Mouse (Mus musculus): ENCODE results near the gene Rbpj. TPM values are rescaled to one million over a fixed set of nuclear protein-coding genes. Genes with fewer than 3 reads are reported as not detected.

The Rbpj gene
- polyA plus RNA-seq, 1 experiment, result 16.0 TPM

DNA sequence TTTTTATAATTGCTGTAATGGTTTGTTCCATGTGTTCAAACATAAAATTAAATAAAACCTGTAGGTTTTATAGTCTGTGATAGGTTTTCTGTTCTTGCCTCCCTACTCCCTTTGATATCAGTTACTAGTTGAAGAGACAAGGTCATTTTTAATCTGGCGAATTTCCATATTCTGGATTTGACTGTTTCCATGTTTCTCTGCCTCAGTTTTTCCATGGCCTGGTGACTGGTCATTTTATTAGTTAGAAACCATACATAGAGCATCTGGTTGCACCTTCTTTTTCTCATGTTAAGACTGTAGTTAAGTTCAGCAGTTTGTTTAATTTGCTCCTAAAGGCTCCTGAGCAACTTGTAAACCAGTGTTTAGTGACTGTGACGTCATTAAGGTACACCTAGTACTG, 181.4 kb downstream of the Rbpj start:
- Histone ChIP-seq H3K27me3 (ENCODE audit: control insufficient read depth, insufficient read depth, insufficient read length) (no peaks in the 10 kb centered on the region), H3K4me3 (no peak overlapping the region), H3K36me3 (ENCODE audit: control insufficient read depth, insufficient read depth) (peaks cover 68% of the 10 kb centered on the region), H3K79me2 (ENCODE audit: control insufficient read depth, insufficient read depth) (peaks cover 8% of the 10 kb centered on the region), H3ac (ENCODE audit: control insufficient read depth, insufficient read length) (no peak overlapping the region), H3K4me2 (ENCODE audit: low read depth) (no peak overlapping the region)
- TF ChIP-seq POLR2AphosphoS2 (IDR thresholded peaks at IDR 0.05; ENCODE audit: insufficient read length, low read depth) (no peak), MAX (IDR thresholded peaks at IDR 0.05; ENCODE audit: low read depth) (no peak), TCF3 (IDR thresholded peaks at IDR 0.05; ENCODE audit: insufficient read length, low read depth) (no peak)

DNA sequence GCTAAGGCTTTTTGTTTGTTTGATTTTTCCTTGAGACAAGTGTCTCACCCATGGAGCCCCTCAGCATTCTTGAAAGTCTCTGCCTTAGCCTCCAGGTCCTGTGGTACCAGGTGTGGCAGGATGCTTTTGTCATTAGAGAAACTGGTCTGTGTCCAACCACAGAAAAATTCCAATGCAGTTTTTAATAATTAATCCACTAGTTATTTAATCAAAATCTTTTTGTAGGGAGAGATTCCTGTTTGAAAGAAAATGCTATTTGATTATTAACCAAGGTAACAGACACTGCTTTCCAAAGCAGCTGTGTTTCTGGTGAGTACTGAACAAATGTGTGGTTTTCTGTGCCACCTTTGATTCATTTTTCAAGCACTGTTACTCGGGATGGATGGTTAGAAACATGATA, 190.6 kb downstream of the Rbpj start:
- Histone ChIP-seq H3K79me2 (ENCODE audit: control insufficient read depth, insufficient read depth) (no peaks in the 10 kb centered on the region), H3K27me3 (ENCODE audit: control insufficient read depth, insufficient read depth, insufficient read length) (no peaks in the 10 kb centered on the region), H3K4me2 (ENCODE audit: low read depth) (no peak overlapping the region), H3K4me3 (no peak overlapping the region), H3K36me3 (ENCODE audit: control insufficient read depth, insufficient read depth) (peaks cover 42% of the 10 kb centered on the region), H3ac (ENCODE audit: control insufficient read depth, insufficient read length) (no peak overlapping the region)
- no peak for TF ChIP-seq POLR2AphosphoS2 (IDR thresholded peaks at IDR 0.05; ENCODE audit: insufficient read length, low read depth)
- no peak for TF ChIP-seq MYOD1 (IDR thresholded peaks at IDR 0.05; ENCODE audit: control insufficient read depth in 1 of 3, insufficient read length in 2 of 3, low read depth in 2 of 3)
- TF ChIP-seq E2F4 (IDR thresholded peaks at IDR 0.05; ENCODE audit: insufficient read depth), result no peak
- no peak for TF ChIP-seq TCF3 (IDR thresholded peaks at IDR 0.05; ENCODE audit: insufficient read length, low read depth)
- TF ChIP-seq USF1 (IDR thresholded peaks at IDR 0.05; ENCODE audit: low read depth), result no peak
- no peak for TF ChIP-seq MYOG (IDR thresholded peaks at IDR 0.05; ENCODE audit: control insufficient read depth in 1 of 3, insufficient read depth in 1 of 3, insufficient read length in 2 of 3, low read depth in 2 of 3)
- TF ChIP-seq REST (IDR thresholded peaks at IDR 0.05; ENCODE audit: insufficient read depth, insufficient read length), result no peak
- TF ChIP-seq TCF12 (IDR thresholded peaks at IDR 0.05; ENCODE audit: insufficient read depth, poor library complexity, severe bottlenecking), result no peak
- TF ChIP-seq CEBPB (IDR thresholded peaks at IDR 0.05; ENCODE audit: insufficient read depth, poor library complexity, severe bottlenecking), result no peak
- TF ChIP-seq SRF (IDR thresholded peaks at IDR 0.05; ENCODE audit: control insufficient read depth, insufficient read length, low read depth), result no peak
- TF ChIP-seq POLR2A (IDR thresholded peaks at IDR 0.05; ENCODE audit: insufficient read length, low read depth), result no peak
- TF ChIP-seq MAX (IDR thresholded peaks at IDR 0.05; ENCODE audit: low read depth), result no peak

DNA sequence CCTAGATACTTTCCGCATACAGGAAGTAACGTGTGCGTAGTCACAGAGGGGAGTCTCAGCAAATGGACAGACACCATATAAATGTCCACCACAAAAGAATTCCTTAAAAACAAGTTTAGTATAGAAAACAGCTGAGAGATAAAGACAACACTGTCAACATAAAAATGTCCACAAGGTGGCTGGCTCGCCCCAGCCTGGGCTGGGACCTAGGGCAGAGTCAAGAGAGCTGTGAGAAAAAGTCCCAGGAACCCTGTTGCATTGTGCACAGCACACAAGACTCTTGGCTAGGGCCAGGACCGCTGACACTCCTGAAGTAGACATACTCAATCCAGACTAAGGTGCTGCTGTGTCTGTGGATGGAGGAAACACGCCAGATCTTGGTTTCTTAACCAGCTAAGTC, 192.0 kb downstream of the Rbpj start:
- H3K4me3 ChIP-seq, result no peak overlapping the region
- no peak for TF ChIP-seq REST (IDR thresholded peaks at IDR 0.05; ENCODE audit: insufficient read depth, insufficient read length)
- no peak for TF ChIP-seq TCF3 (IDR thresholded peaks at IDR 0.05; ENCODE audit: insufficient read length, low read depth)
- no peak for TF ChIP-seq POLR2AphosphoS2 (IDR thresholded peaks at IDR 0.05; ENCODE audit: insufficient read length, low read depth)
- no peak for TF ChIP-seq CEBPB (IDR thresholded peaks at IDR 0.05; ENCODE audit: insufficient read depth, poor library complexity, severe bottlenecking)
- TF ChIP-seq E2F4 (IDR thresholded peaks at IDR 0.05; ENCODE audit: insufficient read depth), result no peak
- no peak for TF ChIP-seq MYOG (IDR thresholded peaks at IDR 0.05; ENCODE audit: control insufficient read depth in 1 of 3, insufficient read depth in 1 of 3, insufficient read length in 2 of 3, low read depth in 2 of 3)
- TF ChIP-seq MAX (IDR thresholded peaks at IDR 0.05; ENCODE audit: low read depth), result no peak
- no peak for TF ChIP-seq TCF12 (IDR thresholded peaks at IDR 0.05; ENCODE audit: insufficient read depth, poor library complexity, severe bottlenecking)

DNA sequence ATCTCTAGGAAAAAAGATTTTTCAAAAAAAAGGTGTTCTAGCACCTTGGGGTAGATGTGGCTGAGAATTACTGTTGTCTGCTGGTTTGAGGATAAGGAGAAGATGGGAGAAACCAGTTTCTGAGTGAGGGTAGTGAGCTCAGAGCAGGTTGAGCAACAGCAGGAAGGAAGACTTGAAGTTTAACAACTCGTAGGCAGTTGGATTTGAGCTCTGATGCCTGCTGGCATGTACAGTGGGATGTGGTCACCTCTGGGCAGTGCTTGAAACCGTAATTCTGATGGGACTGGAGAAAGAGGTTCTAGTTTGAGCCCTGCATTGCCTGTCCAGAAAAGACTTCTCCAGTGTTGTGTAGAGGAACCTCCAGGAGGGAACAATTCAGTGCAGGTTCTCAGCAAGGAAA, 195.6 kb downstream of the Rbpj start:
- TF ChIP-seq CEBPB (IDR thresholded peaks at IDR 0.05; ENCODE audit: insufficient read depth, poor library complexity, severe bottlenecking), result no peak
- TF ChIP-seq POLR2AphosphoS2 (IDR thresholded peaks at IDR 0.05; ENCODE audit: insufficient read length, low read depth), result peak; percentile 87
- no peak for TF ChIP-seq MYOG (IDR thresholded peaks at IDR 0.05; ENCODE audit: control insufficient read depth in 1 of 3, insufficient read depth in 1 of 3, insufficient read length in 2 of 3, low read depth in 2 of 3)
- Histone ChIP-seq H3K4me3 (no peak overlapping the region), H3ac (ENCODE audit: control insufficient read depth, insufficient read length) (no peak overlapping the region), H3K4me2 (ENCODE audit: low read depth) (no peak overlapping the region), H3K36me3 (ENCODE audit: control insufficient read depth, insufficient read depth) (peaks cover 29% of the 10 kb centered on the region), H3K27me3 (ENCODE audit: control insufficient read depth, insufficient read depth, insufficient read length) (no peaks in the 10 kb centered on the region), H3K79me2 (ENCODE audit: control insufficient read depth, insufficient read depth) (no peaks in the 10 kb centered on the region)

More for the DNA sequence above, 192.0 kb downstream of the Rbpj start:
- Histone ChIP-seq H3K4me2 (ENCODE audit: low read depth) (no peak overlapping the region), H3K36me3 (ENCODE audit: control insufficient read depth, insufficient read depth) (peaks cover 37% of the 10 kb centered on the region), H3K27me3 (ENCODE audit: control insufficient read depth, insufficient read depth, insufficient read length) (no peaks in the 10 kb centered on the region), H3K79me2 (ENCODE audit: control insufficient read depth, insufficient read depth) (no peaks in the 10 kb centered on the region), H3ac (ENCODE audit: control insufficient read depth, insufficient read length) (no peak overlapping the region)

DNA sequence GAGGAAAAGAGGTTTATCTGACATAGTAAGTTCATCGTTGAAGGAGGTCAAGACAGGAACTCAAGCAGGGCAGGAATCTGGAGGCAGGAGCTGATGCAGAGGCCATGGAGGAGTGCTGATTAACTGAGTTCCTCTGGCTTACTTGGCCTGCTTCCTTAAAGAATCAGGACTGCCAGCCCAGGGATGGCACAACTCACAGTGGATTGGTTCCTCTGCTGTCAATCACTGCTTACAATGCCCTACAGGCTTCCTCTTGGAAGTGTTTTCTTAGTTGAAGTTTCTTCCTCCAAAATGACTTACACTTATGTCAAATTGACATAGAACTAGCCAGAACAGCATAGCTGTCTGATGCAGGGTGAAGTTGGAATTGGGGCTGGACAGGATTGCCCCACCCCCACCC, 196.5 kb downstream of the Rbpj start:
- Histone ChIP-seq H3K79me2 (ENCODE audit: control insufficient read depth, insufficient read depth) (no peaks in the 10 kb centered on the region), H3K4me2 (ENCODE audit: low read depth) (no peak overlapping the region), H3K4me3 (no peak overlapping the region), H3K36me3 (ENCODE audit: control insufficient read depth, insufficient read depth) (peaks cover 20% of the 10 kb centered on the region), H3K27me3 (ENCODE audit: control insufficient read depth, insufficient read depth, insufficient read length) (no peaks in the 10 kb centered on the region), H3ac (ENCODE audit: control insufficient read depth, insufficient read length) (no peak overlapping the region)
- TF ChIP-seq POLR2AphosphoS2 (IDR thresholded peaks at IDR 0.05; ENCODE audit: insufficient read length, low read depth), result peak; percentile 87
- TF ChIP-seq CEBPB (IDR thresholded peaks at IDR 0.05; ENCODE audit: insufficient read depth, poor library complexity, severe bottlenecking), result no peak

DNA sequence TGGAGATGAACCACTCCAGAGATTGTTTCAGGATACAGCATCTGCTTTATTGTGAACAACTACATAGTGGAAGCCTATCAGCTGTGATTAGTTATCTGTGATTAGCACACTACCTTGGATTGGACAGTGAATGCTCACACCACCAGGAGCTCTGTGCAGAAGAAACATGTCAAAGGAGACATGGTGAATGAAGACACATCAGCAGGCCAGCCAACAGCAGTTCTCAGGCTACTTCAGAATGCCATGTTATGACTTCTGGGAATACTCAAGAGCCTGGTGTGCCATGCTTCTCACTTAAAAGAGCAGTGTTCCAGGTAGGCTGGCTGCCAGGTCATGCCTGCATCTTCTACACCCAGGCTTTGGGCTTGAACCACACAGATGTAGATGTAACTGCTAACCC, 197.7 kb downstream of the Rbpj start:
- peaks cover 14% of the 10 kb centered on the region for H3K36me3 ChIP-seq (ENCODE audit: control insufficient read depth, insufficient read depth)
- no peak overlapping the region for H3ac ChIP-seq (ENCODE audit: control insufficient read depth, insufficient read length)
- H3K4me3 ChIP-seq, result no peak overlapping the region
- no peaks in the 10 kb centered on the region for H3K79me2 ChIP-seq (ENCODE audit: control insufficient read depth, insufficient read depth)
- peak; percentile 74 for TF ChIP-seq POLR2AphosphoS2 (IDR thresholded peaks at IDR 0.05; ENCODE audit: insufficient read length, low read depth)
- no peak for TF ChIP-seq CEBPB (IDR thresholded peaks at IDR 0.05; ENCODE audit: insufficient read depth, poor library complexity, severe bottlenecking)
- H3K27me3 ChIP-seq (ENCODE audit: control insufficient read depth, insufficient read depth, insufficient read length), result no peaks in the 10 kb centered on the region
- no peak overlapping the region for H3K4me2 ChIP-seq (ENCODE audit: low read depth)

Data from myocyte (in vitro differentiated cells).